Mouse (Mus musculus): ENCODE data around the gene Rab39. TPM values are rescaled to one million over a fixed set of nuclear protein-coding genes. Genes with fewer than 3 reads are reported as not detected.

The Rab39 gene
- total RNA-seq, 2 experiments from 2014 or later: 1.5 to 2.1 TPM

Other genes starting within 250 kb of the Rab39 start
- gene Atm, start 169.5 kb downstream of the Rab39 start, total RNA-seq (2021): 10 to 100 TPM; 18.3 to 21.0 TPM
- 10 to 100 TPM; 15.6 to 17.5 TPM for gene Npat, start 169.2 kb downstream of the Rab39 start, total RNA-seq (2021)
- gene Acat1, start 95.8 kb downstream of the Rab39 start, total RNA-seq (2021): 10 to 100 TPM; 65.5 to 68.0 TPM
- gene Cul5, start 36.2 kb downstream of the Rab39 start, total RNA-seq (2021): 10 to 100 TPM; 59.4 to 63.1 TPM
- 1 to 10 TPM; 3.7 to 5.2 TPM for gene Slc35f2, start 65.3 kb upstream of the Rab39 start, total RNA-seq (2021)
- under 1 TPM in 1 of 2 experiments, not detected in 1; 0.94 TPM for gene Sln, start 143.9 kb upstream of the Rab39 start, total RNA-seq (2021)